Mouse (Mus musculus): ENCODE results near the gene Psme1. TPM values are rescaled to one million over a fixed set of nuclear protein-coding genes. Genes with fewer than 3 reads are reported as not detected.
A peak's percentile ranks its signal among the peaks of the same experiment; 100 is the strongest.

The Psme1 gene
- polyA plus RNA-seq, 1 experiment from 2014 or later, result 112 TPM

DNA sequence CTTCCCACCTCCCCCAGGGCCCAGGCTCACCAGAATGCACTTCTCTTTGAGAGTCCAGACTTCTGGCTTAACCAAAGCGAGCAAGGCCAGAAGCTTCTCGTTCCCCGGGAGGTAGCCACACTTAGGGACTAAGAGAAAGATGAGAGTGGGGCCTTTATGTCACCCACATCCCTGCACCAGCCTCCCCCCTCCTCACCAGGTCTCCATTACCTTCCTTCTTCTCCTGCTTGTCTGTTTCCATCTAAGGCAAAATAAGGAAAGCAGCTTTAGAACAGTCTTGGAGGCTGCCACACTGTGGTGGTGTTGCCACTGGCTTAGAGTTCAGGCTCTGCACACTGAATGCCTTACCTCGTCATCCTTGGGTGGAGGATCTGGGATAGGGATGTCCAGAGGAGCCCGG lies 11.3 kb downstream of the Psme1 start:
- 92% methylated on average over 5 of the region's 5 CpGs for WGBS
- Histone ChIP-seq H3K4me3 (ENCODE audit: low read depth, low read length) (no peak overlapping the region), H3K27me3 (ENCODE audit: control insufficient read depth, insufficient read depth, low read length) (no peaks in the 10 kb centered on the region), H3K9me3 (ENCODE audit: control insufficient read depth, low read length) (no peaks in the 10 kb centered on the region), H3K9ac (ENCODE audit: low read length) (no peak overlapping the region), H3K27ac (ENCODE audit: low read depth, low read length) (no peak overlapping the region), H3K4me2 (ENCODE audit: low read depth) (no peak overlapping the region), H3K36me3 (ENCODE audit: control insufficient read depth, insufficient read depth, low read length) (no peaks in the 10 kb centered on the region), H3K4me1 (ENCODE audit: control insufficient read depth, insufficient read depth, low read length) (peaks cover 15% of the 10 kb centered on the region)
- DNase-seq (ENCODE audit: low spot score), result no peak
- no peak for ATAC-seq (ENCODE audit: insufficient read depth, low FRiP score, low TSS enrichment)

- peak overlapping the region; percentile 85 for H3K4me3 ChIP-seq (ENCODE audit: low read depth, low read length)
- no peak overlapping the region for H3K27ac ChIP-seq (ENCODE audit: low read depth, low read length)
- ATAC-seq (ENCODE audit: insufficient read depth, low FRiP score, low TSS enrichment) (no peak), DNase-seq (ENCODE audit: low spot score) (no peak)
- WGBS, result 88% methylated on average over 11 of the region's 11 CpGs
- no peaks in the 10 kb centered on the region for H3K27me3 ChIP-seq (ENCODE audit: control insufficient read depth, insufficient read depth, low read length)
- peak overlapping the region; percentile 83 for H3K9ac ChIP-seq (ENCODE audit: low read length)
- no peaks in the 10 kb centered on the region for H3K9me3 ChIP-seq (ENCODE audit: control insufficient read depth, low read length)
- peak overlapping the region; percentile 98 for H3K4me2 ChIP-seq (ENCODE audit: low read depth)
- peaks cover 8% of the 10 kb centered on the region for H3K4me1 ChIP-seq (ENCODE audit: control insufficient read depth, insufficient read depth, low read length)
- 0 out of 2 replicates have a peak, but pooled peaks cover 2% of the 10 kb centered on the region for H3K36me3 ChIP-seq (ENCODE audit: control insufficient read depth, insufficient read depth, low read length)
Observed at GRCm38 (mm10) chr14:55589771-55590448, 12.0 kb downstream of the Psme1 start.

DNA sequence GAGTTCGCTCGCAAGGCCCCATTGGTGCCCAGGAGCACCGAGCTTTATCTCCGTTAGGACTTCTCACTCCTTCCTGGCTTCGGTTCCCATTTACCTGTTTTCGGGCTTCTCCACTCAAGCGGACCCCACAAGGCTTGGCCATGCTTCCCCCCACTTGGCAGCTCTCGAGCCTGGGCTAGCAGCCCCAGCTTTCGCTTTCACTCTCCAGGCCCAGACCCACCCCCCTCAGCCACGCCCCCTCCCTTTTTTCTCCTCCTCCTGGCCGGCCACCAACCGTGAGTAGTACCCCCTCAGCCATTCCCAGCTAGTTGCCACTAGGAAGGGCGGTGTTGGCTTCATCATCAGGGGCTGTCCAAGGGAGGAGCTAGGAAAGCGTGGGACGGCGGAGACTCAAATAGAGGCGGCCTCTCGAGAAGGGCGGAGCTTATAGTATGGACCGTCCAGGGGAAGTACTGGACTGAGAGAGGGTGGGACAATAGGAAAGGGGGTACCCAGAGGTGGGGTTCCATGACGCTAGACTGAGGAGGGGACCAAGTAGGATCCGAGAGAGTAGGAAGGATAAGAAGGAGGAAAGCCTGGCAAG lies 12.9 kb downstream of the Psme1 start, which contains the start of gene Psme2:
Gene Psme2, minus strand, starts transcription at position 366 of the 583 bp plus-strand sequence.
- under 1% methylated on average over 22 of the region's 22 CpGs for WGBS
- Histone ChIP-seq H3K4me3 (ENCODE audit: low read depth, low read length) (peak within 1 kb of the TSS; percentile 85), H3K4me2 (ENCODE audit: low read depth) (peak within 1 kb of the TSS; percentile 98), H3K27ac (ENCODE audit: low read depth, low read length) (peak within 1 kb of the TSS; percentile 86), H3K36me3 (ENCODE audit: control insufficient read depth, insufficient read depth, low read length) (peaks cover 7% of the 10 kb centered on the region), H3K4me1 (ENCODE audit: control insufficient read depth, insufficient read depth, low read length) (peaks cover 7% of the 10 kb centered on the region), H3K9ac (ENCODE audit: low read length) (peak within 1 kb of the TSS; percentile 83), H3K9me3 (ENCODE audit: control insufficient read depth, low read length) (no peaks in the 10 kb centered on the region), H3K27me3 (ENCODE audit: control insufficient read depth, insufficient read depth, low read length) (no peaks in the 10 kb centered on the region)
- peak; percentile 96 for ATAC-seq (ENCODE audit: insufficient read depth, low FRiP score, low TSS enrichment)
- peak; percentile 92 for DNase-seq (ENCODE audit: low spot score)

GRCm38 (mm10) chr14:55591331-55591891 lies 13.5 kb downstream of the Psme1 start, which contains the start of gene Rnf31:
Gene Rnf31 (plus strand): TSS chr14:55591708.
- under 1% methylated on average over 33 of the region's 33 CpGs for WGBS
- Histone ChIP-seq H3K9me3 (ENCODE audit: control insufficient read depth, low read length) (no peaks in the 10 kb centered on the region), H3K36me3 (ENCODE audit: control insufficient read depth, insufficient read depth, low read length) (peaks cover 8% of the 10 kb centered on the region), H3K27me3 (ENCODE audit: control insufficient read depth, insufficient read depth, low read length) (no peaks in the 10 kb centered on the region), H3K4me3 (ENCODE audit: low read depth, low read length) (peak within 1 kb of the TSS; percentile 85), H3K27ac (ENCODE audit: low read depth, low read length) (peak within 1 kb of the TSS; percentile 86), H3K4me2 (ENCODE audit: low read depth) (peak within 1 kb of the TSS; percentile 98), H3K9ac (ENCODE audit: low read length) (peak within 1 kb of the TSS; percentile 83), H3K4me1 (ENCODE audit: control insufficient read depth, insufficient read depth, low read length) (peaks cover 7% of the 10 kb centered on the region)
- ATAC-seq (ENCODE audit: insufficient read depth, low FRiP score, low TSS enrichment) (peak; percentile 86), DNase-seq (ENCODE audit: low spot score) (peak; percentile 89)

DNA sequence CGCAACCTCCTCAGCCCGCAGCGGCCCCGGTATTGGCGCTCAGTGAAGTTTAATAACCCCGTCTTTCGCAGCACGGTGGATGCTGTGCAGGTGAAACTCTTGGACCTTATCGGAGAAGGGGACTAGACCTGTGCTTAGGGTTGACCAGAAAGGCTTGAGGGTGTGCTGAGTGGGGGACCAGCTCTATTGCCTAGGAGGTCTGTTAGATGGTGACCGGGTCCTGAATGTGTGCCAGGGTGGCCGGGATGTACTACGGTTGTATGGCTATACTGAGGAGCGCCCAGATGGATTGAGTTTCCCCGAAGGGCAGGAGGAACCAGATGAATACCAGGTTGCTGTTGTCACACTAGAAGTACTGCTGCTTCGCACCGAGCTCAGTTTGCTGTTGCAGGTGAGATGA lies 14.3 kb downstream of the Psme1 start:
- peak overlapping the region; percentile 98 for H3K4me2 ChIP-seq (ENCODE audit: low read depth)
- H3K27me3 ChIP-seq (ENCODE audit: control insufficient read depth, insufficient read depth, low read length), result no peaks in the 10 kb centered on the region
- DNase-seq (ENCODE audit: low spot score) (no peak), ATAC-seq (ENCODE audit: insufficient read depth, low FRiP score, low TSS enrichment) (no peak)
- peaks cover 10% of the 10 kb centered on the region for H3K36me3 ChIP-seq (ENCODE audit: control insufficient read depth, insufficient read depth, low read length)
- peak overlapping the region; percentile 85 for H3K4me3 ChIP-seq (ENCODE audit: low read depth, low read length)
- H3K4me1 ChIP-seq (ENCODE audit: control insufficient read depth, insufficient read depth, low read length), result peaks cover 7% of the 10 kb centered on the region
- H3K9ac ChIP-seq (ENCODE audit: low read length), result peak overlapping the region; percentile 83
- H3K27ac ChIP-seq (ENCODE audit: low read depth, low read length), result no peak overlapping the region; the same call in 1 of the 2 replicates
- H3K9me3 ChIP-seq (ENCODE audit: control insufficient read depth, low read length), result no peaks in the 10 kb centered on the region
- WGBS, result 10% methylated on average over 16 of the region's 16 CpGs

DNA sequence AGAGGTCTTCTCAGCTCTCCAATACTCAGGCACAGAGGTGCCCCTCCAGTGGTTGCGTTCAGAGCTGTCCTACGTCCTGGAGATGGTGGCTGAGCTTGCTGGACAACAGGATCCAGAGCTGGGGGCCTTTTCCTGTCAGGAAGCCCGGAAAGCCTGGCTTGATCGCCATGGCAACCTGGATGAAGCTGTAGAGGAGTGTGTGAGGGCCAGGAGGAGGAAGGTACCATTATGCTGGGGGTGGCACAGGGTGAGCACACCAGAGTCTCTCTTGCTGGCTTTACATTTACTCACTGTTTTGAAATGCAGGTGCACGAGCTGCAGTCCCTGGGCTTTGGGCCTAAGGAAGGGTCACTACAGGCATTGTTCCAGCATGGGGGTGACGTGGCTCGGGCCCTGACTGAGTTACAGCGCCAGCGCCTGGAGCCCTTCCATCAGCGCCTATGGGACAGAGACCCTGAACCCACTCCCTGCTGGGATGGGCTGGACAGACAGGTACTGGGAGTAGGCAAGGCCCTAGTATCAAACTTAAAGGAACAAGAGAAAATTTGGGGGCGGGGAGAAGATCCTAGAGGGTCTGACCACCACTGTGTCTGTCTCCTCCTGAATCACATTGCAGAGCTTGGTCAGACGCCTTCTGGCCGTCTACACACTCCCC lies 18.2 kb downstream of the Psme1 start:
- 79% methylated on average over 13 of the region's 13 CpGs for WGBS

GRCm38 (mm10) chr14:55598521-55599390 lies 20.8 kb downstream of the Psme1 start:
- no peak for DNase-seq (ENCODE audit: low spot score)
- H3K4me2 ChIP-seq (ENCODE audit: low read depth), result no peak overlapping the region
- H3K36me3 ChIP-seq (ENCODE audit: control insufficient read depth, insufficient read depth, low read length), result peaks cover 24% of the 10 kb centered on the region

More for the DNA sequence above, 18.2 kb downstream of the Psme1 start:
- Histone ChIP-seq H3K4me3 (ENCODE audit: low read depth, low read length) (no peak overlapping the region), H3K27me3 (ENCODE audit: control insufficient read depth, insufficient read depth, low read length) (no peaks in the 10 kb centered on the region), H3K36me3 (ENCODE audit: control insufficient read depth, insufficient read depth, low read length) (peaks cover 18% of the 10 kb centered on the region), H3K4me1 (ENCODE audit: control insufficient read depth, insufficient read depth, low read length) (peaks cover 7% of the 10 kb centered on the region), H3K4me2 (ENCODE audit: low read depth) (no peak overlapping the region), H3K9me3 (ENCODE audit: control insufficient read depth, low read length) (no peaks in the 10 kb centered on the region), H3K27ac (ENCODE audit: low read depth, low read length) (no peak overlapping the region), H3K9ac (ENCODE audit: low read length) (no peak overlapping the region)
- DNase-seq (ENCODE audit: low spot score), result no peak
- ATAC-seq (ENCODE audit: insufficient read depth, low FRiP score, low TSS enrichment), result no peak

GRCm38 (mm10) chr14:55603271-55603632 lies 25.3 kb downstream of the Psme1 start, which contains the start of gene Irf9:
Gene Irf9 (plus strand): TSS chr14:55603571.
- DNase-seq (ENCODE audit: low spot score), result no peak
- H3K4me2 ChIP-seq (ENCODE audit: low read depth), result peak within 1 kb of the TSS; percentile 13; the same call in 1 of the 2 replicates
- ATAC-seq (ENCODE audit: insufficient read depth, low FRiP score, low TSS enrichment), result no peak
- no peaks in the 10 kb centered on the region for H3K4me1 ChIP-seq (ENCODE audit: control insufficient read depth, insufficient read depth, low read length)
- H3K27ac ChIP-seq (ENCODE audit: low read depth, low read length), result no peak within 1 kb of the TSS
- H3K9ac ChIP-seq (ENCODE audit: low read length), result no peak within 1 kb of the TSS
- no peaks in the 10 kb centered on the region for H3K9me3 ChIP-seq (ENCODE audit: control insufficient read depth, low read length)
- H3K36me3 ChIP-seq (ENCODE audit: control insufficient read depth, insufficient read depth, low read length), result peaks cover 18% of the 10 kb centered on the region
- no peak within 1 kb of the TSS for H3K4me3 ChIP-seq (ENCODE audit: low read depth, low read length)
- 87% methylated on average over 7 of the region's 7 CpGs for WGBS
- H3K27me3 ChIP-seq (ENCODE audit: control insufficient read depth, insufficient read depth, low read length), result no peaks in the 10 kb centered on the region

More at GRCm38 (mm10) chr14:55598521-55599390, 20.8 kb downstream of the Psme1 start:
- ATAC-seq (ENCODE audit: insufficient read depth, low FRiP score, low TSS enrichment), result no peak
- H3K27me3 ChIP-seq (ENCODE audit: control insufficient read depth, insufficient read depth, low read length), result no peaks in the 10 kb centered on the region
- H3K4me3 ChIP-seq (ENCODE audit: low read depth, low read length), result no peak overlapping the region
- H3K9ac ChIP-seq (ENCODE audit: low read length), result no peak overlapping the region
- no peaks in the 10 kb centered on the region for H3K4me1 ChIP-seq (ENCODE audit: control insufficient read depth, insufficient read depth, low read length)
- no peaks in the 10 kb centered on the region for H3K9me3 ChIP-seq (ENCODE audit: control insufficient read depth, low read length)
- WGBS, result 93% methylated on average over 21 of the region's 21 CpGs
- H3K27ac ChIP-seq (ENCODE audit: low read depth, low read length), result no peak overlapping the region
